Mouse (Mus musculus) embryonic facial prominence, embryonic 13.5 days (tissue): ENCODE results near the gene Sf3b3. TPM values are rescaled to one million over a fixed set of nuclear protein-coding genes. Genes with fewer than 3 reads are reported as not detected.
"Not testable (repeated sequence)": the region's sequence is repeated elsewhere in the genome, so short reads cannot be mapped to it uniquely, and the experiment has no call there.

Experiments
- ATAC-seq: fragments of 200-750 bp; cut with Nextera tagmentation; 2 replicates; pipeline ENCODE4 v1.8.0; 2017; ENCODE audit warnings: low read depth; ENCODE audit not compliant: insufficient number of reproducible peaks, insufficient read depth, low FRiP score, low TSS enrichment
- H3K27ac ChIP-seq: fragments of 300-500 bp; sonication (generic); 2 replicates; pipeline ENCODE4 v1.5.1; 2015; ENCODE audit warnings: moderate library complexity, mild to moderate bottlenecking, inconsistent platforms
- H3K27me3 ChIP-seq: fragments of 300-500 bp; sonication (generic); 2 replicates; pipeline ENCODE4 v1.6.1; 2015; ENCODE audit warnings: mild to moderate bottlenecking, inconsistent platforms
- H3K36me3 ChIP-seq: fragments of 300-500 bp; sonication (generic); 2 replicates; pipeline ENCODE4 v1.6.1; 2015; ENCODE audit warnings: mild to moderate bottlenecking, inconsistent platforms
- H3K4me1 ChIP-seq: fragments of 300-500 bp; sonication (generic); 2 replicates; pipeline ENCODE4 v1.6.1; 2015; ENCODE audit warnings: inconsistent platforms
- H3K4me2 ChIP-seq: fragments of 300-500 bp; sonication (generic); 2 replicates; pipeline ENCODE4 v1.6.1; 2015; ENCODE audit warnings: moderate library complexity, mild to moderate bottlenecking, inconsistent platforms
- H3K4me3 ChIP-seq: fragments of 300-500 bp; sonication (generic); 2 replicates; pipeline ENCODE4 v1.5.1; 2015; ENCODE audit warnings: mild to moderate bottlenecking, inconsistent platforms
- H3K9ac ChIP-seq: fragments of 300-500 bp; sonication (generic); 2 replicates; pipeline ENCODE4 v1.6.1; 2015; ENCODE audit warnings: mild to moderate bottlenecking, inconsistent platforms
- H3K9me3 ChIP-seq: fragments of 300-500 bp; sonication (generic); 2 replicates; pipeline ENCODE4 v1.6.1; 2016; ENCODE audit warnings: inconsistent platforms
- WGBS: fragments of 180-500 bp; shearing (Covaris S2); methylation state at CpG from one replicate; pipeline ENCODE4 v1.1.7; 2015; ENCODE audit warnings: mixed read lengths; 5-methylcytosine and 5-hydroxymethylcytosine counted together
- polyA plus RNA-seq: library from polyadenylated mRNA; unstranded; fragments of >200 nt; fragmentation: Nextera tagmentation; extraction: Ambion mirVana; gene quantifications from 2 replicates; pipeline ENCODE4 v1.2.1, GENCODE M21; 2015

The Sf3b3 gene
- polyA plus RNA-seq, 1 experiment from 2014 or later: 158 TPM

GRCm38 (mm10) chr8:110786934-110787333, 59.7 kb downstream of the Sf3b3 start:
- Histone ChIP-seq H3K4me2 (no peak overlapping the region), H3K9ac (no peak overlapping the region), H3K4me1 (peaks cover 17% of the 10 kb centered on the region), H3K27me3 (no peaks in the 10 kb centered on the region), H3K9me3 (no peaks in the 10 kb centered on the region), H3K27ac (no peak overlapping the region), H3K4me3 (no peak overlapping the region), H3K36me3 (no peaks in the 10 kb centered on the region)
- WGBS: 87% methylated on average over 8 of the region's 8 CpGs
- no peak for ATAC-seq

GRCm38 (mm10) chr8:110786501-110786900, 60.1 kb downstream of the Sf3b3 start:
- H3K36me3 ChIP-seq, H3K27ac ChIP-seq, H3K9me3 ChIP-seq, ATAC-seq, H3K4me2 ChIP-seq, H3K9ac ChIP-seq, H3K27me3 ChIP-seq, H3K4me3 ChIP-seq: not testable (repeated sequence)
- 77% methylated on average over 7 of the region's 7 CpGs for WGBS
- peaks cover 17% of the 10 kb centered on the region for H3K4me1 ChIP-seq

GRCm38 (mm10) chr8:110785366-110785765, 61.2 kb downstream of the Sf3b3 start:
- Histone ChIP-seq H3K4me2 (no peak overlapping the region), H3K9me3 (no peaks in the 10 kb centered on the region), H3K4me3 (no peak overlapping the region), H3K27ac (no peak overlapping the region), H3K9ac (no peak overlapping the region; the same call in 1 of the 2 replicates), H3K4me1 (peaks cover 16% of the 10 kb centered on the region), H3K36me3 (no peaks in the 10 kb centered on the region), H3K27me3 (no peaks in the 10 kb centered on the region)
- WGBS: 62% methylated on average over 2 of the region's 2 CpGs
- no peak for ATAC-seq

- Histone ChIP-seq H3K9ac (no peak overlapping the region), H3K4me1 (no peaks in the 10 kb centered on the region), H3K27ac (no peak overlapping the region), H3K4me2 (no peak overlapping the region), H3K4me3 (no peak overlapping the region), H3K9me3 (no peaks in the 10 kb centered on the region), H3K27me3 (no peaks in the 10 kb centered on the region), H3K36me3 (no peaks in the 10 kb centered on the region)
- ATAC-seq: no peak
- WGBS: 83% methylated on average over 13 of the region's 13 CpGs
Observed at GRCm38 (mm10) chr8:110779924-110780718, 66.5 kb downstream of the Sf3b3 start.

GRCm38 (mm10) chr8:110776335-110776734, 70.3 kb downstream of the Sf3b3 start:
- Histone ChIP-seq H3K36me3 (no peaks in the 10 kb centered on the region), H3K4me3 (no peak overlapping the region), H3K27ac (no peak overlapping the region), H3K4me1 (peaks cover 6% of the 10 kb centered on the region; the same call in 1 of the 2 replicates), H3K9me3 (no peaks in the 10 kb centered on the region), H3K27me3 (no peaks in the 10 kb centered on the region), H3K4me2 (no peak overlapping the region), H3K9ac (no peak overlapping the region)
- no peak for ATAC-seq
- 97% methylated on average over 3 of the region's 3 CpGs for WGBS

- WGBS: 84% methylated on average over 3 of the region's 3 CpGs
- H3K4me3 ChIP-seq: no peak overlapping the region
- H3K4me2 ChIP-seq: no peak overlapping the region
- H3K36me3 ChIP-seq: no peaks in the 10 kb centered on the region
- H3K9me3 ChIP-seq: no peaks in the 10 kb centered on the region
- peaks cover 6% of the 10 kb centered on the region; the same call in 1 of the 2 replicates for H3K4me1 ChIP-seq
- no peak overlapping the region for H3K27ac ChIP-seq
- H3K27me3 ChIP-seq: no peaks in the 10 kb centered on the region
- no peak for ATAC-seq
- no peak overlapping the region for H3K9ac ChIP-seq
Observed at GRCm38 (mm10) chr8:110775721-110776120, 70.9 kb downstream of the Sf3b3 start.

GRCm38 (mm10) chr8:110775316-110775715, 71.3 kb downstream of the Sf3b3 start:
- peaks cover 6% of the 10 kb centered on the region; the same call in 1 of the 2 replicates for H3K4me1 ChIP-seq
- no peak for ATAC-seq
- H3K27me3 ChIP-seq: no peaks in the 10 kb centered on the region
- no peaks in the 10 kb centered on the region for H3K9me3 ChIP-seq
- 76% methylated on average over 8 of the region's 8 CpGs for WGBS
- no peak overlapping the region for H3K4me3 ChIP-seq
- no peak overlapping the region for H3K27ac ChIP-seq
- no peak overlapping the region for H3K9ac ChIP-seq
- H3K36me3 ChIP-seq: no peaks in the 10 kb centered on the region
- H3K4me2 ChIP-seq: no peak overlapping the region

- 75% methylated on average over 6 of the region's 6 CpGs for WGBS
- no peak overlapping the region for H3K27ac ChIP-seq
- no peaks in the 10 kb centered on the region for H3K27me3 ChIP-seq
- H3K36me3 ChIP-seq: no peaks in the 10 kb centered on the region
- no peak for ATAC-seq
- H3K4me3 ChIP-seq: no peak overlapping the region
- H3K9me3 ChIP-seq: no peaks in the 10 kb centered on the region
- no peak overlapping the region for H3K4me2 ChIP-seq
- H3K9ac ChIP-seq: no peak overlapping the region
- peaks cover 6% of the 10 kb centered on the region; the same call in 1 of the 2 replicates for H3K4me1 ChIP-seq
Observed at GRCm38 (mm10) chr8:110774725-110775124, 71.9 kb downstream of the Sf3b3 start.

- H3K36me3 ChIP-seq: no peaks in the 10 kb centered on the region
- H3K27ac ChIP-seq: no peak overlapping the region
- H3K4me3 ChIP-seq: no peak overlapping the region
- no peak overlapping the region for H3K9ac ChIP-seq
- 55% methylated on average over 3 of the region's 3 CpGs for WGBS
- H3K27me3 ChIP-seq: no peaks in the 10 kb centered on the region
- ATAC-seq: no peak
- peaks cover 6% of the 10 kb centered on the region; the same call in 1 of the 2 replicates for H3K4me1 ChIP-seq
- H3K9me3 ChIP-seq: no peaks in the 10 kb centered on the region
- H3K4me2 ChIP-seq: no peak overlapping the region
Observed at GRCm38 (mm10) chr8:110774047-110774446, 72.5 kb downstream of the Sf3b3 start.

- Histone ChIP-seq H3K9ac (no peak overlapping the region), H3K4me2 (no peak overlapping the region), H3K4me3 (no peak overlapping the region), H3K27me3 (no peaks in the 10 kb centered on the region), H3K9me3 (no peaks in the 10 kb centered on the region), H3K27ac (no peak overlapping the region), H3K4me1 (peaks cover 6% of the 10 kb centered on the region; the same call in 1 of the 2 replicates), H3K36me3 (no peaks in the 10 kb centered on the region)
- 69% methylated on average over 7 of the region's 7 CpGs for WGBS
- ATAC-seq: no peak
Observed at GRCm38 (mm10) chr8:110772452-110772851, 74.1 kb downstream of the Sf3b3 start.

- Histone ChIP-seq H3K9me3 (no peaks in the 10 kb centered on the region), H3K4me1 (no peaks in the 10 kb centered on the region; the same call in 1 of the 2 replicates), H3K27ac (no peak overlapping the region), H3K4me3 (no peak overlapping the region), H3K4me2 (no peak overlapping the region), H3K9ac (no peak overlapping the region), H3K27me3 (no peaks in the 10 kb centered on the region), H3K36me3 (no peaks in the 10 kb centered on the region)
- 91% methylated on average over 6 of the region's 6 CpGs for WGBS
- ATAC-seq: no peak
Observed at GRCm38 (mm10) chr8:110767261-110767660, 79.3 kb downstream of the Sf3b3 start.

GRCm38 (mm10) chr8:110764671-110765070, 81.9 kb downstream of the Sf3b3 start:
- Histone ChIP-seq H3K9ac (no peak overlapping the region), H3K4me2 (no peak overlapping the region), H3K4me1 (peaks cover 4% of the 10 kb centered on the region; the same call in 1 of the 2 replicates), H3K27ac (no peak overlapping the region), H3K4me3 (no peak overlapping the region), H3K36me3 (no peaks in the 10 kb centered on the region), H3K9me3 (no peaks in the 10 kb centered on the region), H3K27me3 (no peaks in the 10 kb centered on the region)
- ATAC-seq: no peak
- WGBS: 68% methylated on average over 3 of the region's 3 CpGs
